Mouse (Mus musculus): ENCODE results near the gene Prdm10.

- no peak for TF ChIP-seq MAX (IDR thresholded peaks at IDR 0.05; ENCODE audit: low read depth)
- TF ChIP-seq POLR2A (IDR thresholded peaks at IDR 0.05; ENCODE audit: insufficient read length, low read depth), result no peak
Measured at GRCm38 (mm10) chr9:31293208-31293607, 12.9 kb downstream of the Prdm10 start.

All from myocyte (in vitro differentiated cells).